Mouse (Mus musculus) neural tube, embryonic 15.5 days (tissue): ENCODE data around the gene Zbtb22. TPM values are rescaled to one million over a fixed set of nuclear protein-coding genes. Genes with fewer than 3 reads are reported as not detected.

Experiments used
- ATAC-seq: fragments of 200-750 bp; cut with Nextera tagmentation; 2 replicates; pipeline ENCODE4 v1.8.0; 2017; ENCODE audit warnings: mild to moderate bottlenecking, moderate TSS enrichment, moderate library complexity; ENCODE audit not compliant: low FRiP score
- H3K27ac ChIP-seq: fragments of 300-500 bp; sonication (generic); replicated peaks from 2 replicates; pipeline ENCODE4 v1.5.1; 2015; ENCODE audit warnings: mild to moderate bottlenecking, inconsistent platforms
- H3K27me3 ChIP-seq: fragments of 300-500 bp; sonication (generic); replicated peaks from 2 replicates; pipeline ENCODE4 v1.6.1; 2015; ENCODE audit warnings: inconsistent platforms
- H3K36me3 ChIP-seq: fragments of 300-500 bp; sonication (generic); 2 replicates; pipeline ENCODE4 v1.6.1; 2015; ENCODE audit warnings: inconsistent platforms
- H3K4me1 ChIP-seq: fragments of 300-500 bp; sonication (generic); 2 replicates; pipeline ENCODE4 v1.6.1; 2015; ENCODE audit warnings: inconsistent platforms
- H3K4me2 ChIP-seq: fragments of 300-500 bp; sonication (generic); 2 replicates; pipeline ENCODE4 v1.6.1; 2015; ENCODE audit warnings: inconsistent platforms, mild to moderate bottlenecking, moderate library complexity
- H3K4me3 ChIP-seq: fragments of 300-500 bp; sonication (generic); replicated peaks from 2 replicates; pipeline ENCODE4 v1.5.1; 2015; ENCODE audit warnings: mild to moderate bottlenecking, inconsistent platforms
- H3K9ac ChIP-seq: fragments of 300-500 bp; sonication (generic); replicated peaks from 2 replicates; pipeline ENCODE4 v1.6.1; 2015; ENCODE audit warnings: mild to moderate bottlenecking, inconsistent platforms
- H3K9me3 ChIP-seq: fragments of 300-500 bp; sonication (generic); replicated peaks from 2 replicates; pipeline ENCODE4 v1.6.1; 2016; ENCODE audit warnings: inconsistent platforms
- WGBS: fragments of 180-500 bp; shearing (Covaris S2); methylation state at CpG from one replicate; pipeline ENCODE4 v1.1.7; 2015; ENCODE audit warnings: mixed read lengths; 5-methylcytosine and 5-hydroxymethylcytosine counted together
- polyA plus RNA-seq: library from polyadenylated mRNA; unstranded; fragments of >200 nt; fragmentation: Nextera tagmentation; extraction: Ambion mirVana; gene quantifications from 2 replicates; pipeline ENCODE4 v1.2.1, GENCODE M21; 2015

The Zbtb22 gene
- polyA plus RNA-seq, 1 experiment from 2014 or later: 13.7 TPM

GRCm38 (mm10) chr17:33916847-33917655, 1.3 kb downstream of the Zbtb22 start:
- WGBS: 75% methylated on average over 31 of the region's 31 CpGs
- H3K4me3 ChIP-seq: peak overlapping the region; percentile 54

GRCm38 (mm10) chr17:33917656-33918292, 2.1 kb downstream of the Zbtb22 start:
- ATAC-seq: no peak
- peaks cover 29% of the 10 kb centered on the region for H3K36me3 ChIP-seq
- H3K9me3 ChIP-seq: no peaks in the 10 kb centered on the region
- no peak overlapping the region for H3K9ac ChIP-seq
- WGBS: 80% methylated on average over 18 of the region's 18 CpGs
- peaks cover 66% of the 10 kb centered on the region for H3K4me1 ChIP-seq
- 0 out of 2 replicates have a peak overlapping the region, but pooled peaks have one; percentile 79 for H3K4me2 ChIP-seq
- H3K4me3 ChIP-seq: no peak overlapping the region
- H3K27ac ChIP-seq: no peak overlapping the region
- no peaks in the 10 kb centered on the region for H3K27me3 ChIP-seq

More at GRCm38 (mm10) chr17:33916847-33917655, 1.3 kb downstream of the Zbtb22 start:
- Histone ChIP-seq H3K9me3 (no peaks in the 10 kb centered on the region), H3K36me3 (peaks cover 33% of the 10 kb centered on the region), H3K4me1 (peaks cover 72% of the 10 kb centered on the region), H3K4me2 (peak overlapping the region; percentile 79), H3K27me3 (no peaks in the 10 kb centered on the region), H3K27ac (no peak overlapping the region), H3K9ac (peak overlapping the region; percentile 49; the same call in 1 of the 2 replicates)
- no peak for ATAC-seq

GRCm38 (mm10) chr17:33918293-33919203, 2.8 kb downstream of the Zbtb22 start:
- peak overlapping the region; percentile 45 for H3K4me3 ChIP-seq
- no peak for ATAC-seq
- H3K9ac ChIP-seq: no peak overlapping the region
- peaks cover 64% of the 10 kb centered on the region for H3K4me1 ChIP-seq
- no peak overlapping the region for H3K27ac ChIP-seq
- no peaks in the 10 kb centered on the region for H3K27me3 ChIP-seq
- H3K4me2 ChIP-seq: peak overlapping the region; percentile 70
- peaks cover 23% of the 10 kb centered on the region for H3K36me3 ChIP-seq
- no peaks in the 10 kb centered on the region for H3K9me3 ChIP-seq
- 62% methylated on average over 37 of the region's 37 CpGs for WGBS

- Histone ChIP-seq H3K4me3 (peak overlapping the region; percentile 45), H3K36me3 (peaks cover 13% of the 10 kb centered on the region; the same call in 1 of the 2 replicates), H3K9ac (peak overlapping the region; percentile 57), H3K27me3 (no peaks in the 10 kb centered on the region), H3K9me3 (no peaks in the 10 kb centered on the region), H3K4me1 (peaks cover 53% of the 10 kb centered on the region), H3K4me2 (peak overlapping the region; percentile 70), H3K27ac (peak overlapping the region; percentile 60)
- 2% methylated on average over 52 of the region's 52 CpGs for WGBS
- ATAC-seq: no peak
These were observed 3.9 kb downstream of the Zbtb22 start for GRCm38 (mm10) chr17:33919351-33920281.

- peaks cover 11% of the 10 kb centered on the region; the same call in 1 of the 2 replicates for H3K36me3 ChIP-seq
- peaks cover 46% of the 10 kb centered on the region for H3K4me1 ChIP-seq
- H3K4me2 ChIP-seq: peak overlapping the region; percentile 70
- H3K27ac ChIP-seq: peak overlapping the region; percentile 60
- 1% methylated on average over 36 of the region's 36 CpGs for WGBS
- no peaks in the 10 kb centered on the region for H3K27me3 ChIP-seq
- H3K9me3 ChIP-seq: no peaks in the 10 kb centered on the region
- H3K9ac ChIP-seq: peak overlapping the region; percentile 57
- peak overlapping the region; percentile 45 for H3K4me3 ChIP-seq
- ATAC-seq: peak; percentile 11; the same call in 1 of the 2 replicates
These were observed 4.8 kb downstream of the Zbtb22 start for GRCm38 (mm10) chr17:33920282-33921097.

GRCm38 (mm10) chr17:33921361-33921760, 5.7 kb downstream of the Zbtb22 start:
- Histone ChIP-seq H3K4me2 (peak overlapping the region; percentile 70; the same call in 1 of the 2 replicates), H3K4me3 (no peak overlapping the region), H3K9ac (no peak overlapping the region), H3K27ac (0 out of 2 replicates have a peak overlapping the region, but pooled peaks have one; percentile 60), H3K27me3 (no peaks in the 10 kb centered on the region), H3K36me3 (peaks cover 14% of the 10 kb centered on the region; the same call in 1 of the 2 replicates), H3K4me1 (peaks cover 44% of the 10 kb centered on the region), H3K9me3 (no peaks in the 10 kb centered on the region)
- WGBS: 84% methylated on average over 7 of the region's 7 CpGs
- ATAC-seq: no peak

GRCm38 (mm10) chr17:33924577-33925283, 9.0 kb downstream of the Zbtb22 start:
- WGBS: 87% methylated on average over 10 of the region's 10 CpGs
- H3K36me3 ChIP-seq: peaks cover 9% of the 10 kb centered on the region; the same call in 1 of the 2 replicates
- H3K27me3 ChIP-seq: no peaks in the 10 kb centered on the region
- H3K9ac ChIP-seq: no peak overlapping the region
- no peak overlapping the region for H3K4me3 ChIP-seq
- peaks cover 30% of the 10 kb centered on the region for H3K4me1 ChIP-seq
- H3K4me2 ChIP-seq: no peak overlapping the region
- H3K27ac ChIP-seq: no peak overlapping the region
- no peak for ATAC-seq
- no peaks in the 10 kb centered on the region for H3K9me3 ChIP-seq

GRCm38 (mm10) chr17:33925406-33926116, 9.9 kb downstream of the Zbtb22 start:
- H3K9me3 ChIP-seq: no peaks in the 10 kb centered on the region
- H3K4me2 ChIP-seq: no peak overlapping the region
- WGBS: 85% methylated on average over 21 of the region's 21 CpGs
- H3K36me3 ChIP-seq: peaks cover 9% of the 10 kb centered on the region; the same call in 1 of the 2 replicates
- no peak overlapping the region for H3K4me3 ChIP-seq
- ATAC-seq: no peak
- no peak overlapping the region for H3K27ac ChIP-seq
- H3K9ac ChIP-seq: no peak overlapping the region
- H3K4me1 ChIP-seq: peaks cover 22% of the 10 kb centered on the region
- H3K27me3 ChIP-seq: no peaks in the 10 kb centered on the region
